16 mouse cellular contexts compared by ENCODE assay signal in genomic region chr4:139007981-139008536, GRCm38 (mm10). TPM values are rescaled to one million over a fixed set of nuclear protein-coding genes. Genes with fewer than 3 reads are reported as not detected.
DNase-seq lines count a peak whose midpoint lies in the region; ATAC-seq and TF ChIP-seq lines count a peak whose summit lies in the region.
"Had no signal": no experiment of that assay in that cellular context is flagged by ENCODE, and none has a peak within 500 bp of the region (broad histone marks: within the 10 kb centered on the region; RNA-seq: fewer than 3 reads in every experiment).

No protein-coding gene starts in this region.

- WGBS in midbrain, embryonic 13.5 days = 60% methylated on average over 6 of the region's 6 CpGs
- 79% methylated on average over 6 of the region's 6 CpGs for WGBS in midbrain, embryonic 10.5 days
- 41% methylated on average over 6 of the region's 6 CpGs for WGBS in intestine, embryonic 14.5 days
- 21% methylated on average over 6 of the region's 6 CpGs for WGBS in stomach, postnatal 0 days

- no peak overlapping the region for H3K4me3 ChIP-seq in midbrain, embryonic 13.5 days (replicated peaks)
- no peak overlapping the region for H3K4me3 ChIP-seq in midbrain, embryonic 10.5 days
- no peak overlapping the region for H3K4me3 ChIP-seq in intestine, embryonic 14.5 days (ENCODE audit: low read depth, low read length)
- no peak overlapping the region for H3K4me3 ChIP-seq in stomach, postnatal 0 days (ENCODE audit: low read depth, low read length)
- H3K4me3 ChIP-seq: lung, embryonic 15.5 days had no signal

- no peak for ATAC-seq in midbrain, embryonic 13.5 days
- ATAC-seq in intestine, embryonic 14.5 days (replicated peaks; ENCODE audit: low FRiP score, low TSS enrichment, low read depth) = peak; percentile 59
- peak; percentile 76 for ATAC-seq in stomach, postnatal 0 days (ENCODE audit: low FRiP score, low TSS enrichment)
- ATAC-seq: forebrain, embryonic 14.5 days had no signal

- H3K36me3 ChIP-seq in midbrain, embryonic 13.5 days = no peaks in the 10 kb centered on the region
- no peaks in the 10 kb centered on the region for H3K36me3 ChIP-seq in midbrain, embryonic 10.5 days
- H3K36me3 ChIP-seq in intestine, embryonic 14.5 days (ENCODE audit: control insufficient read depth, insufficient read depth, low read length) = no peaks in the 10 kb centered on the region
- H3K36me3 ChIP-seq in stomach, postnatal 0 days (ENCODE audit: control insufficient read depth, insufficient read depth, low read length) = no peaks in the 10 kb centered on the region
- H3K36me3 ChIP-seq: lung, embryonic 15.5 days had no signal

- H3K27me3 ChIP-seq in midbrain, embryonic 13.5 days = no peaks in the 10 kb centered on the region
- H3K27me3 ChIP-seq in midbrain, embryonic 10.5 days (ENCODE audit: low read depth, poor library complexity, severe bottlenecking) = no peaks in the 10 kb centered on the region
- H3K27me3 ChIP-seq in intestine, embryonic 14.5 days (replicated peaks; ENCODE audit: control insufficient read depth, insufficient read depth, low read length) = no peaks in the 10 kb centered on the region
- H3K27me3 ChIP-seq in stomach, postnatal 0 days (ENCODE audit: control insufficient read depth, insufficient read depth, low read length) = no peaks in the 10 kb centered on the region
- H3K27me3 ChIP-seq: lung, embryonic 15.5 days had no signal

- peak overlapping the region; percentile 14; the same call in 1 of the 2 replicates for H3K27ac ChIP-seq in midbrain, embryonic 13.5 days
- H3K27ac ChIP-seq in midbrain, embryonic 10.5 days (replicated peaks) = no peak overlapping the region
- H3K27ac ChIP-seq in intestine, embryonic 14.5 days (ENCODE audit: low read depth) = peak overlapping the region; percentile 30; the same call in 1 of the 2 replicates
- peak overlapping the region; percentile 78 for H3K27ac ChIP-seq in stomach, postnatal 0 days (replicated peaks)
- H3K27ac ChIP-seq: lung, embryonic 15.5 days had no signal

- DNase-seq in embryo, embryonic 10.5 days (ENCODE audit: low spot score) = peak; percentile 22
- DNase-seq in embryo, embryonic 10 days (ENCODE audit: low spot score) = no peak
- DNase-seq in midbrain, embryonic 10.5 days (ENCODE audit: low spot score) = no peak
- no peak for DNase-seq in intestine, embryonic 14.5 days (ENCODE audit: low spot score)
- peak; percentile 69 for DNase-seq in stomach, postnatal 0 days (ENCODE audit: low spot score)
- DNase-seq in retina, embryonic 14.5 days (ENCODE audit: low spot score) = no peak
- DNase-seq in testis, postnatal 14 days (ENCODE audit: low spot score) = no peak
- DNase-seq: cerebellum, adult 8-10 months; embryo, embryonic 11 days; right cerebral cortex, adult 18-20 months; thymus, adult 2 months had no signal

- no peak overlapping the region for H3K4me2 ChIP-seq in midbrain, embryonic 13.5 days (replicated peaks)
- no peak overlapping the region for H3K4me2 ChIP-seq in intestine, embryonic 14.5 days (ENCODE audit: low read length)
- no peak overlapping the region for H3K4me2 ChIP-seq in stomach, postnatal 0 days (replicated peaks; ENCODE audit: low read depth)
- H3K4me2 ChIP-seq: liver, embryonic 11.5 days; lung, embryonic 15.5 days had no signal

- no peak for TF ChIP-seq EP300 in stomach, postnatal 0 days (optimal IDR thresholded peaks at IDR 0.05)

- peaks cover 7% of the 10 kb centered on the region for H3K4me1 ChIP-seq in midbrain, embryonic 13.5 days (replicated peaks)
- H3K4me1 ChIP-seq in midbrain, embryonic 10.5 days = peaks cover 13% of the 10 kb centered on the region
- no peaks in the 10 kb centered on the region for H3K4me1 ChIP-seq in intestine, embryonic 14.5 days (replicated peaks; ENCODE audit: control insufficient read depth, insufficient read depth, low read length)
- no peaks in the 10 kb centered on the region for H3K4me1 ChIP-seq in stomach, postnatal 0 days (replicated peaks; ENCODE audit: control insufficient read depth, insufficient read depth)
- H3K4me1 ChIP-seq: lung, embryonic 15.5 days had no signal

- no peak overlapping the region for H3K9ac ChIP-seq in midbrain, embryonic 13.5 days (replicated peaks)
- H3K9ac ChIP-seq in intestine, embryonic 14.5 days (ENCODE audit: low read length) = no peak overlapping the region
- H3K9ac ChIP-seq in stomach, postnatal 0 days (ENCODE audit: low read length) = no peak overlapping the region
- H3K9ac ChIP-seq: lung, embryonic 15.5 days had no signal

- no peaks in the 10 kb centered on the region for H3K9me3 ChIP-seq in midbrain, embryonic 13.5 days
- no peaks in the 10 kb centered on the region for H3K9me3 ChIP-seq in midbrain, embryonic 10.5 days (replicated peaks)
- no peaks in the 10 kb centered on the region for H3K9me3 ChIP-seq in intestine, embryonic 14.5 days (ENCODE audit: control insufficient read depth, low read length)
- no peaks in the 10 kb centered on the region for H3K9me3 ChIP-seq in stomach, postnatal 0 days (ENCODE audit: control insufficient read depth, low read length)
- H3K9me3 ChIP-seq: lung, embryonic 15.5 days had no signal

- TF ChIP-seq CTCF in stomach, postnatal 0 days (IDR thresholded peaks at IDR 0.05; ENCODE audit: low read depth) = no peak

RNA-seq across cellular contexts. Expression of gene Tmco4, which starts 35.4 kb away (rescaled TPM):
- polyA plus RNA-seq in midbrain, embryonic 13.5 days (2015; fragmentation: Nextera tagmentation; extraction: Ambion mirVana) = 0.36 and 0.50 TPM in 2 replicates
- 0.87 and 0.98 TPM in 2 replicates for polyA plus RNA-seq in midbrain, embryonic 10.5 days (2016; fragmentation: Nextera tagmentation; extraction: Ambion mirVana)
- polyA plus RNA-seq in intestine, embryonic 14.5 days (2014; fragmentation: Nextera tagmentation; extraction: Ambion mirVana) = 9.4 and 10.0 TPM in 2 replicates
- 10.3 and 10.8 TPM in 2 replicates for polyA plus RNA-seq in stomach, postnatal 0 days (2015; fragmentation: Nextera tagmentation; extraction: Ambion mirVana)

RNA-seq across cellular contexts. Expression of gene Rnf186, which starts 41.1 kb away (rescaled TPM):
- polyA plus RNA-seq in midbrain, embryonic 13.5 days (2015; fragmentation: Nextera tagmentation; extraction: Ambion mirVana) = 0.15 and 0.20 TPM in 2 replicates
- not detected in 2 replicates for polyA plus RNA-seq in midbrain, embryonic 10.5 days (2016; fragmentation: Nextera tagmentation; extraction: Ambion mirVana)
- polyA plus RNA-seq in intestine, embryonic 14.5 days (2014; fragmentation: Nextera tagmentation; extraction: Ambion mirVana) = 54.1 and 56.2 TPM in 2 replicates
- 17.6 and 24.8 TPM in 2 replicates for polyA plus RNA-seq in stomach, postnatal 0 days (2015; fragmentation: Nextera tagmentation; extraction: Ambion mirVana)
- polyA plus RNA-seq: forebrain, embryonic 14.5 days; heart, embryonic 14.5 days; liver, embryonic 11.5 days had no signal

Comparison
In these comparisons a context has a peak if more than half of its experiments do, and no peak if none do; other contexts are left out.
1. DNase-seq: peak in embryo, embryonic 10.5 days (single experiment) and stomach, postnatal 0 days (single experiment); none in embryo, embryonic 10 days (single experiment), midbrain, embryonic 10.5 days (single experiment), intestine, embryonic 14.5 days (single experiment), retina, embryonic 14.5 days (single experiment) and testis, postnatal 14 days (single experiment).
2. RNA of gene Rnf186, which starts 41.1 kb away (polyA plus RNA-seq): 54.1 to 56.2 TPM in intestine, embryonic 14.5 days and 17.6 to 24.8 TPM in stomach, postnatal 0 days; 0.15 to 0.20 TPM in midbrain, embryonic 13.5 days and not detected in midbrain, embryonic 10.5 days; every median in the first group is over 10 times any median in the second.